Mouse (Mus musculus): Measurements from ENCODE around the gene Nmral1. TPM values are rescaled to one million over a fixed set of nuclear protein-coding genes. Genes with fewer than 3 reads are reported as not detected.
"Not testable (repeated sequence)": the region's sequence is repeated elsewhere in the genome, so short reads cannot be mapped to it uniquely, and the experiment has no call there.

Nmral1 gene
- polyA plus RNA-seq (2016; fragmentation: Nextera tagmentation; extraction: Ambion mirVana), result 98.7 and 105 TPM in 2 replicates

DNA sequence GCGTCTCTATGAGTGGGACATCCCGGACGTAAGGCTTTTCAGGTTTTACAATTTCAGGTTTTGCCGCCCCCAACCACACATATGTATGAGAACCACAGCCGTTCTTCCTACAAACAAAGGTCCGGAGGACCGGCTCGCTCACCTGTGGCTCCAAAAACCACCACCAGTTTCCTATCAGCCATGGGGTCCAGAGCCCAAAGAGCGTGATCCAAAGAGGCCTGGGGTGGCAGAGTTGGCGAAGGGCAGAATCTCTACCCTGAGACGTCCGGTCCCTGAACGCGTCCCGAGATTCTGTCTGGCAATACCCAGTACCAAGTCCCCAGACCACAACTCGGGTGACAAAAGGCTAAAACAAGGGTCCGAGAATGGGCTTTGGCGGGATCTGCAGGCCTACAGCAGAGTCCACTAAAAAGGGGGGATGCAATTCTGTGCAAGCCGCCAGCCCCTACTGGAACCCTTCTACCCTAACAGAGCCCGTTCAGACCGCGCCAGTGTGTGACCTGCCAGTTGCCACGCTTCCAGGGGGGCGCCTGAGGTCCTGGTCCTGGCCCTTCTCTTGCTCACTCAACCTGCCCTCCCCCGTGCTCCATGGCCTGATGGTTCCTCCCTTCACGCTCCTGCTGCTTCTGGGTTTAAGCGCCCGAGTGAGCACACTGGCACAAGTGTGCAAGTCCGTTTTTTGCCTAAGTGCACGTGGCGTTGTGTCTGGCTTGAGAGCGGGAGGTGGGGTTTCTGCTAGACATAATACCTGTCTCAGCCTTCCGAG, at the start of gene Nmral1:
Gene Nmral1 (minus strand): TSS at position 604 of the 766 bp plus-strand sequence.
- Histone ChIP-seq H3K9me3 (no peaks in the 10 kb centered on the region), H3K36me3 (peaks cover 25% of the 10 kb centered on the region), H3K27me3 (replicated peaks) (no peaks in the 10 kb centered on the region), H3K9ac (peak within 1 kb of the TSS; percentile 74), H3K4me2 (replicated peaks) (peak within 1 kb of the TSS; percentile 70), H3K27ac (peak within 1 kb of the TSS; percentile 46), H3K4me1 (peaks cover 7% of the 10 kb centered on the region; the same call in 1 of the 2 replicates), H3K4me3 (peak within 1 kb of the TSS; percentile 51)
- WGBS, result 11% methylated on average over 33 of the region's 33 CpGs
- peak; percentile 92 for ATAC-seq (ENCODE audit: low FRiP score, low read depth)

- no peak for ATAC-seq (ENCODE audit: low FRiP score, low read depth)
- Histone ChIP-seq H3K4me3 (no peak overlapping the region), H3K4me1 (no peaks in the 10 kb centered on the region), H3K9me3 (no peaks in the 10 kb centered on the region), H3K9ac (no peak overlapping the region), H3K36me3 (peaks cover 68% of the 10 kb centered on the region), H3K27ac (no peak overlapping the region), H3K4me2 (replicated peaks) (no peak overlapping the region), H3K27me3 (replicated peaks) (no peaks in the 10 kb centered on the region)
- WGBS, result 95% methylated on average over 5 of the region's 5 CpGs
Observed at GRCm38 (mm10) chr16:4768719-4769118, 49.6 kb upstream of the Nmral1 start.

DNA sequence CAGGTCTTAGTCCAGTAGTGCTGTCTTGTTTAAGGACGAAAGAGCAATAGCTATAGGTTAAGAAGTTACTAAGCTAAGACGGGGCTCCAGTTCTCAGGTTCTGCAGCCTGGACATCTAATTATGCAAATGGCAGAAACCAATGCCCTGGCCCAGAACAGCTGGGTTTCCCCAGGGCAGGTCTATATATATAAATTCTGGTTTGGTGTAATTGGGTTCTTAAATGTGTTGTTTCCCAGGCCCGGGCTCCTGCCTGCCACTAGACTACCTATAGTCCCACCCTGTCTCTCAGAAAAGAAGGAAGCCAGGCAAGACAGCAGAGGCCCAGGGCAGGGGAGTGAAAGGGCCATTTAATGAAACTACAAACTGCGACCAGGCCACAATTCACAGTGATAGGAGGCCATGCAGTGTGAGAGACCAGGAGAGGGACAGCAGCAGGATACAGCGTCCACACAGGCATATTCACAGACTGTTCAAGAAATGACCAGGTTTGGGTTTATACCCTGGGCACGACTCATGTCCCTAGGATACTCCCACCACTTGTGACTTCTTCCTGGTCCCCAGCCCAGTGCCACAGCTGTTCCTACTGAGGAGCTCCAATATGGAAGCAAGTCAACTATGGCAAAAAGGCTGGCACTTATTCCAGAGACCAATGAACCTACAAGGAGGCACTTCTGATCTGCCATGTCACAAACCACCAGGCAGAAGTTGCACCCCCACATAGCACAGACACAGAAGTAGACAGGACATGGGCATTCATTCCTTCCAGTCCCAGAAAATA, 48.0 kb upstream of the Nmral1 start:
- Histone ChIP-seq H3K4me3 (no peak overlapping the region), H3K36me3 (peaks cover 74% of the 10 kb centered on the region), H3K4me1 (no peaks in the 10 kb centered on the region), H3K27ac (no peak overlapping the region), H3K27me3 (replicated peaks) (no peaks in the 10 kb centered on the region), H3K9me3 (no peaks in the 10 kb centered on the region), H3K9ac (no peak overlapping the region), H3K4me2 (replicated peaks) (no peak overlapping the region)
- WGBS, result 85% methylated on average over 6 of the region's 6 CpGs
- no peak for ATAC-seq (ENCODE audit: low FRiP score, low read depth)

- no peak overlapping the region for H3K4me3 ChIP-seq
- no peak overlapping the region for H3K27ac ChIP-seq
- H3K4me2 ChIP-seq (replicated peaks), result no peak overlapping the region
- H3K9ac ChIP-seq, result no peak overlapping the region
- 87% methylated on average over 2 of the region's 2 CpGs for WGBS
- no peaks in the 10 kb centered on the region for H3K4me1 ChIP-seq
- no peaks in the 10 kb centered on the region for H3K9me3 ChIP-seq
- peaks cover 74% of the 10 kb centered on the region for H3K36me3 ChIP-seq
- no peak for ATAC-seq (ENCODE audit: low FRiP score, low read depth)
- H3K27me3 ChIP-seq (replicated peaks), result no peaks in the 10 kb centered on the region
Observed at GRCm38 (mm10) chr16:4765852-4766251, 46.7 kb upstream of the Nmral1 start.

DNA sequence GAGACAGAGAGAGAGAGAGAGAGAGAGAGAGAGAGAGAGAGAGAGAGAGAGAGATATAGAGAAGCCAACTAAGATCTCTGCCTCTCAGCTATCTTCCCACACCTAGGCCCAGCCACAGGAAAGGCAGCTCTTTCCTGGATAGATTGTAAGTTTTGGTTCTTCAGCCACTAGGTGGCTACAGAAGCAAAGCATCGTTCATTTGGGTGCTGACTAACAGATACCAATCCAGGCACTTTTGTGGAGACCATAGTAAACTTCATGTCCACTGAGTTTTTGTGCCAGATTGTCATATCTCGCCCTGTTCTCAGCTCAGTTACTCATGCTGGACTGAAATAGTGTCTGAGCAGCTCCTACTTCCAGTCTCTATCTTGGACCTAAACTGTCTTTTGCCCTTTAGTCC, 44.1 kb upstream of the Nmral1 start:
- Histone ChIP-seq H3K4me2 (replicated peaks) (no peak overlapping the region), H3K36me3 (peaks cover 48% of the 10 kb centered on the region), H3K27me3 (replicated peaks) (no peaks in the 10 kb centered on the region), H3K9ac (no peak overlapping the region), H3K4me1 (no peaks in the 10 kb centered on the region), H3K27ac (no peak overlapping the region), H3K9me3 (no peaks in the 10 kb centered on the region), H3K4me3 (no peak overlapping the region)
- no peak for ATAC-seq (ENCODE audit: low FRiP score, low read depth)
- 42% methylated on average over 2 of the region's 2 CpGs for whole genome bisulfite sequencing

- no peaks in the 10 kb centered on the region for H3K27me3 ChIP-seq (replicated peaks)
- no peak overlapping the region for H3K9ac ChIP-seq
- WGBS, result 94% methylated on average over 4 of the region's 4 CpGs
- H3K27ac ChIP-seq, result no peak overlapping the region
- H3K4me2 ChIP-seq (replicated peaks), result no peak overlapping the region
- no peak for ATAC-seq (ENCODE audit: low FRiP score, low read depth)
- no peaks in the 10 kb centered on the region for H3K4me1 ChIP-seq
- H3K4me3 ChIP-seq, result no peak overlapping the region
- H3K36me3 ChIP-seq, result peaks cover 40% of the 10 kb centered on the region
- H3K9me3 ChIP-seq, result no peaks in the 10 kb centered on the region
Observed at GRCm38 (mm10) chr16:4762437-4762836, 43.3 kb upstream of the Nmral1 start.

DNA sequence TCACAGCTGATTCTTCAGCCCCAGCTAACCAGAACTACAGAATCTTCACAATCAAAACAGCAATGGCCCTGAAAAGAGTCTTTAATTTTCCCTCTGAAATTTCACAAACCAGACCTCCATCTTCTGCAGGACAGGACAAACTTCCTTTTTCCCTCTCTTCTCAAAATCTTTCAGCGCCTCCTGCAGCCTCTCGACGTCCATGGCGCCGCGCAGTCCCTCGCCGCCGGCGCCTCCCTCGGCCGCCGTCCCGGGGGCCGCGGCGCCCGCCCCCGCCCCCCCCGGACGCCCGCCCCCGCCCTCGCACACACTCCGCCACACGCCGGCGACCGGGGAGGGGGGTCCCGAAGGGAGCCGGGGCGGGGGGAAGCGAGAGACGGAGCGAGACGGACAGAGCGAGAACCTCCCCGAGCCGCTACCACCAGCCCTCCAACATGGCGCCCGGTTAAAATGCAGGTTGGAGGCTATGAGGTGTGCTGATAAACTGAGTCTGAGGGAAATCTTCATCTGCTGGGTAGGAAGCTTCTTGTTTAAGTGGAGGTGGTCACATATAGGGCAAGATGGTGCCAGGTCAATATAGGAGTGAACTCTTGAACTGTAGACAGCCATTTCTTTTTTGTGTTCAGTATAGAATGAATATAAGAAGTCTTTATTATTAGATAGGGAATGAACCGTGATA, 37.6 kb upstream of the Nmral1 start:
- peak overlapping the region; percentile 34 for H3K4me3 ChIP-seq
- not testable (repeated sequence) for H3K36me3 ChIP-seq; H3K9me3 ChIP-seq; H3K27ac ChIP-seq; H3K4me1 ChIP-seq; H3K27me3 ChIP-seq (replicated peaks)
- 3% methylated on average over 38 of the region's 42 CpGs for WGBS
- peak overlapping the region; percentile 47 for H3K9ac ChIP-seq
- ATAC-seq (ENCODE audit: low FRiP score, low read depth), result peak; percentile 77
- peak overlapping the region; percentile 48 for H3K4me2 ChIP-seq (replicated peaks)

- Histone ChIP-seq H3K9ac (no peak overlapping the region), H3K36me3 (no peaks in the 10 kb centered on the region), H3K4me1 (no peaks in the 10 kb centered on the region), H3K27ac (no peak overlapping the region), H3K4me2 (replicated peaks) (no peak overlapping the region), H3K9me3 (no peaks in the 10 kb centered on the region), H3K27me3 (replicated peaks) (no peaks in the 10 kb centered on the region), H3K4me3 (no peak overlapping the region)
- WGBS, result 89% methylated on average over 3 of the region's 3 CpGs
- no peak for ATAC-seq (ENCODE audit: low FRiP score, low read depth)
Observed at GRCm38 (mm10) chr16:4754045-4754444, 34.9 kb upstream of the Nmral1 start.

DNA sequence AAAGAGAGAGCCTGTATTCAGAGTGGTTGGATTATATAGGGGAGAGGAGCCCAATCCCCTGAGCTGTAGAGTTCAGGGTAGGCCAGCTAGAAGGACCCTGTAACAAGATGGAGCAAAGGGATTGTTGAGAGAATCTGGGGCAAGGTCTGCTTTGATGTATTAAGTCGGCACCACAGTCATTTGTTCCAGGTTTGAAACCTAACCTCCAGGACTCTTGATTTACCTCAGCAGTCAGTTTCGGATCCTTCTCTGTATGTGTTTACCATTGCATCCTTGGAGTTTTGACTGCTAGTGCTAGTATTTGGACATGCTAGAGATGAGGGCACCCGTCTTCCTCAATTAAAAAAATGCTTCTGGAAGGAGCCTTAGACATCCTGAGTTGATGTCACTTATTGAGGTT, 33.0 kb upstream of the Nmral1 start:
- ATAC-seq (ENCODE audit: low FRiP score, low read depth), result no peak
- Histone ChIP-seq H3K36me3 (no peaks in the 10 kb centered on the region), H3K27me3 (replicated peaks) (no peaks in the 10 kb centered on the region), H3K4me2 (replicated peaks) (no peak overlapping the region), H3K27ac (no peak overlapping the region), H3K9me3 (no peaks in the 10 kb centered on the region), H3K9ac (no peak overlapping the region), H3K4me1 (no peaks in the 10 kb centered on the region), H3K4me3 (no peak overlapping the region)
- WGBS, result 97% methylated on average over 3 of the region's 3 CpGs

- Histone ChIP-seq H3K9ac (no peak overlapping the region), H3K4me1 (no peaks in the 10 kb centered on the region), H3K36me3 (peaks cover 4% of the 10 kb centered on the region; the same call in 1 of the 2 replicates), H3K4me3 (no peak overlapping the region), H3K9me3 (peaks cover 5% of the 10 kb centered on the region; the same call in 1 of the 2 replicates), H3K27ac (no peak overlapping the region), H3K27me3 (replicated peaks) (no peaks in the 10 kb centered on the region), H3K4me2 (replicated peaks) (no peak overlapping the region)
- WGBS, result 98% methylated on average over 1 of the region's 1 CpGs
- ATAC-seq (ENCODE audit: low FRiP score, low read depth), result no peak
Observed at GRCm38 (mm10) chr16:4742186-4742585, 23.0 kb upstream of the Nmral1 start.

DNA sequence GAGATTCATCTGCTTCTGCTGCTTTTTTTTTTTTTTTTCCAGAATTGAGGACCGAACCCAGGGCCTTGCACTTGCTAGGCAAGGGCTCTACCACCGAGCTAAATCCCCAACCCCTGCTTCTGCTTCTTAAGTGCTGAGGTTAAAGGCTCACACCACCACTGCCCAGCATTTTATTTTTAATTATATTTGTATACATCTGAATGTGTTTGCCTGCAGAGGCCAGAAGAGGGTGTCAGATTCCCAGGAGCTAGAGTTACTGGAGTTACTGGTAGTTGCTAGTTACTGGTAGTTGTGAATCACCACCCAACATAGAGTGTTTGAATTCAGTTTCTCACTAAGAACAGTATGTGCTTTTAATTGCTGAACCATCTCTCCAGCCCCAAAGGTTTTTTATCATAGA, 20.8 kb upstream of the Nmral1 start:
- no peak for ATAC-seq (ENCODE audit: low FRiP score, low read depth)
- Histone ChIP-seq H3K9me3 (peaks cover 5% of the 10 kb centered on the region; the same call in 1 of the 2 replicates), H3K4me3 (no peak overlapping the region), H3K4me2 (replicated peaks) (no peak overlapping the region), H3K9ac (no peak overlapping the region), H3K36me3 (peaks cover 4% of the 10 kb centered on the region; the same call in 1 of the 2 replicates), H3K27ac (no peak overlapping the region), H3K27me3 (replicated peaks) (no peaks in the 10 kb centered on the region), H3K4me1 (no peaks in the 10 kb centered on the region)
- WGBS, result 88% methylated on average over 2 of the region's 2 CpGs

- Histone ChIP-seq H3K4me1 (no peaks in the 10 kb centered on the region), H3K9me3 (no peaks in the 10 kb centered on the region), H3K4me2 (replicated peaks) (no peak overlapping the region), H3K27ac (no peak overlapping the region), H3K36me3 (no peaks in the 10 kb centered on the region), H3K27me3 (replicated peaks) (no peaks in the 10 kb centered on the region), H3K4me3 (no peak overlapping the region), H3K9ac (no peak overlapping the region)
- 91% methylated on average over 2 of the region's 2 CpGs for WGBS
- ATAC-seq (ENCODE audit: low FRiP score, low read depth), result no peak
Observed at GRCm38 (mm10) chr16:4736262-4736661, 17.1 kb upstream of the Nmral1 start.
